Mouse (Mus musculus): ENCODE data around the gene Mrps9.
"Not testable (repeated sequence)": the region's sequence is repeated elsewhere in the genome, so short reads cannot be mapped to it uniquely, and the experiment has no call there.

Gene Mrps9

DNA sequence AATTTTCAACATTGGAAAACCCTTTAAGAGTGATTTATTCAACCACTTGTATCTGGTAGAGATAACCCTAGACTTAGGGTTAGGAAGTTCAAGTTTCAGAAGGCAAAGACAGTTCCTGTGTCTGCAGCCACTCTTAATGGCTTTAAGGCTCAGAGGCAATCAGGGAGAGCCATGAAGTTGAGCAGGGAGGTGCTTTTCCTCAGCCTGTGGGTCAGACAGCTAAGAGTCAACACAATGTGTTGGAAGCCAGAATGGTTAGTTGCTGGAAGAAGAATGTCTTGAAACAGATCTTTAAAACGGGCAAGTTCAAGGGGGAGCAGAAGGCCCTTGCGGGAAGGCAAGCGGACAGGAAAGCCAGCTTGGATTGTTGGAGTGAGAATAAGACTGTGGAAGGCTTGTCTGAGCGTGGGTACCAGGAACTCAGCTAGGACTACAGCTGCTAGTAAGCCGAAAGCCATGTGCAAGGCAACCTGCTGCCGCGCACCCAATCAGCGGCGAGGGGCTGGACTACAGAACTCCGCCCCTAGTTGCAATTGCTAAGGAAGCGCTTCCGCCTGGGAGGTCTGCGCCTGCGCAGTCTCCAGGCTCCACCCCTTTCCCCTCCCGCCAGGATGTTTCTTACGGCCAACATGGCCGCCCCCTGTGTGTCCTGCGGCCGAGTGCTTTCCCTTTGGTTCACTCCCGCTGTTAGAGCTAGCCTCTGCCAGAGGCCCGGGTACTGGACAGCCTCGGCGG lies at the start of gene Mrps9:
Gene Mrps9, plus strand, starts transcription at position 571 of the 735 bp plus-strand sequence.
- DNase-seq (ENCODE audit: low spot score) = peak; percentile 96

DNA sequence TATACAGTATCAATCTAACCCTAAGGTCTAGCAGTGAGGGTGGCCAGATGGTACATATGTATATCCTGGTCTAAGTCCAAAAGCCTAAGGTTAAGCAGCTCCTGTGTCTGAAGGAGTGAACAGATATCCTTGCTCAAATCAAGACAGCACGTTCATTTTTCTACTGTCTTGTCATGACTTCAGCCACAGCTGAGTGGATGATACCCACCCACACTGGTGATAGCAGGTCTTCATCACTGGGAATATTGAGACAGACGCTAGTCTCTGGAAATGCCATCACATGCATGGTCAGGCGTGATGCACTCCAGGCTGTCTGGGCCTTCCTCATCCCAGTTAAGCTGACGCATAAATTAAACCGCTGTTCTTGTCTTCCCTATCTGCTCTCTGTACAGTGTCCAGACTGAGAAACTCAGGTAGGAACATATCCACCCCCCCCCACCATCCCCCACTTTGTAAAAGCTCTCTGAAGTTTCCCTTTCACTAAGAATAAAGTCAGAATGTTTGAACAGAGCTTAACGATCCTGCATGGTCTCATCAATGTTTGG lies 37.7 kb upstream of the Mrps9 start:
- DNase-seq (ENCODE audit: low spot score) = no peak

- DNase-seq (ENCODE audit: low spot score) = no peak
Observed at GRCm38 (mm10) chr1:42814798-42815619, 36.0 kb upstream of the Mrps9 start.

DNA sequence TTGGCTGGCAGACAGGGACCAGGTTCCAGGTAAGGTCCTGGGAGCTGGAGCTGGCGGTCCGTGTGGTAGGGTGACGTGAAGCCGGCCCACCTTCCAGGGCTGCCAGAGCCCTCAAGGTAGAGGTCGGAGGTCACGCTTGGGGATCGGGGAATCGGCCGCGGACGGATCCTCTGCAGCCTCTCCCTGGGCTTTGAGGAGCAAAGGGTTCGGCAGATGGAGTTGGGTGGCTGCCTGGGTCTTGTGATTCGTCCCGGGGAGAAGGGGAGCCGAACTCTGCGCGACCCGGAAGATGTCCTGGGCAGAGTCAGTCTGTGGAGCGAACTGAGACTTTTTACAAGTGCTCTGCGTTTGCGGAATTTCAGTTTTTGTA lies 350 bp downstream of the Mrps9 start:
- no peak for DNase-seq (ENCODE audit: low spot score)

DNA sequence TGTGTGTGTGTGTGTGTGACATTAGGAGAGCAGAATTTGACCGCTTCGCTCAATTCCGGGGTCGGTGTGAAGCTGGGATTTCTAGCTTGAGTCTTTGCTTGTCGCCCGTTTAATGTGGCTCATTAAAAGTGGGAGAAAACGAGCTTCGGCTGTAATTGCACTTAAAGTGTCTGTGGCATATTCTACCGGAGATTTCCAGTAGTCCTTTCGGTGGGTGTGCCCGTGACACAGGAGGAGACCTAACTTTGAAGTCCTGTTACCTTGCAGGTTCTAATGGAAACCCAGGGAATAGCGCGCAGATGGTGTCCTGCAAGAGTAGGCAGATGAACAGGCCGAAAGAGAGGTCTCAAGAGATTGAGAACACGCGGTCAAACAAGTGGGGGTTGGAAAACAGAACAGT lies 777 bp downstream of the Mrps9 start:
- no peak for DNase-seq (ENCODE audit: low spot score)

DNA sequence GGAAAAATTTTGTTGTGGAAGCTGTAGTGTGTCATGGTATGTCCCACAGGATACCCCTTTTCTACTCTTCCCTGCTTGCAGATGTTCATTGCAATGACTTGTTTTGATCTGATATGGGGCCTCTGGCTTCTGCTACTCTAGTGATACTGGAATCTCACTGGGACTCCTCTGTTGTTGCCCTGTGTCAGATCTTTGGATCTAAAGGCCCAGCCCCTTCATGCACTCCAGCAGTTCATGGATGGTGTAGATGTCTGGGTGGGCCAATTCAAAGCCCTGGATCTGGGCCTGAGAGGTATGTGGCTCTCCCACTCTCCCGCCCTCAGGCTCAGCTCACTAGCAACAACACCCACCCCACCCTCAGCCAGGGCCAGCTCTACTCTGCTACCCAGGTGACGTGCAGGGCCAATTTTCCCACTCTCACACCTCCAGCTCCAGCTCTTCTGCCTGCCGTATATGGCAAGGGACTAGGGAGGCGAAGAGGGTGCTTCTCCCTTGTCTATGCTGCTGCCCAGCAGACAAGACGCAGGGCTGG lies 13.8 kb downstream of the Mrps9 start:
- no peak for DNase-seq (ENCODE audit: low spot score)

GRCm38 (mm10) chr1:42865336-42865939 lies 14.4 kb downstream of the Mrps9 start:
- no peak for DNase-seq (ENCODE audit: low spot score)

- DNase-seq (ENCODE audit: low spot score) = no peak
Observed at GRCm38 (mm10) chr1:42865986-42866385, 15.0 kb downstream of the Mrps9 start.

DNA sequence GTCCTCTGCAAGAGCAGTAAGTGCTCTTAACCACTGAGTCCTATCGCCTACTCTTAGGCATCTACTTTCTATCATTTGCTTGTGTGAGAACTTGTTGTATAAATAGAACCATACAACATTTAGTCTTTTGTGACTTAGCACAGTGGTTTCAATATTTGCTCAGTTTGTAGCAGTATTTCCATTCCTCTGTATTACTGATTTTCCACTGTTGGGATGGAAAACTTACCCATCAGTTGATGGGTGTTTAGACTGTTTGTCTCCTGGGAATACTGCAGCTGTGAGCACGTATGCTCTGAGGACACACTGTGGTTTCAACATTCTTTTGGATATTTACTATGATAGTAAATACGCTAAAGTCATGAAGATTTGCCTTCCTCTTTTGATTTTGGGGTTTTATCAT lies 16.2 kb downstream of the Mrps9 start:
- DNase-seq (ENCODE audit: low spot score) = no peak

- DNase-seq (ENCODE audit: low spot score) = no peak
Observed at GRCm38 (mm10) chr1:42874174-42874573, 23.1 kb downstream of the Mrps9 start.

DNA sequence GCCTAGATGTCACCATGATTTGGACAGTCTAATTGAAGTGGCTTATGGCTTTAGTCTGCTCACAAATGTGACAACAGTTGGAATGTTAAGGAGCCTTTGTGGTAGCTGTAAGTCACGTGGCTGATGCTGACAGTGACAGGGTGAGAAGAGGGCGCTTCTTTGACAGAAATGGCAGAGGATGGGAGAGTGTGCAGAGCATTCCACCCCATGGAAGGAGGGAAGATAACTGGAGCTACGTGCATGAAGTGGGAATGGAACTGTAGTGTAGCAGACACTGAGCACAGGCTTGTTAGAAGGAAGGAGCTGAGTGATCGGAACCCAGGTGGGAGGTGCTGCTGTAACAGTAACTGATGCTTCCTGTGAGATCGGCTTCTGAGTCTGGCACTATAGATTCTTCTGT lies 24.2 kb downstream of the Mrps9 start:
- no peak for DNase-seq (ENCODE audit: low spot score)

DNA sequence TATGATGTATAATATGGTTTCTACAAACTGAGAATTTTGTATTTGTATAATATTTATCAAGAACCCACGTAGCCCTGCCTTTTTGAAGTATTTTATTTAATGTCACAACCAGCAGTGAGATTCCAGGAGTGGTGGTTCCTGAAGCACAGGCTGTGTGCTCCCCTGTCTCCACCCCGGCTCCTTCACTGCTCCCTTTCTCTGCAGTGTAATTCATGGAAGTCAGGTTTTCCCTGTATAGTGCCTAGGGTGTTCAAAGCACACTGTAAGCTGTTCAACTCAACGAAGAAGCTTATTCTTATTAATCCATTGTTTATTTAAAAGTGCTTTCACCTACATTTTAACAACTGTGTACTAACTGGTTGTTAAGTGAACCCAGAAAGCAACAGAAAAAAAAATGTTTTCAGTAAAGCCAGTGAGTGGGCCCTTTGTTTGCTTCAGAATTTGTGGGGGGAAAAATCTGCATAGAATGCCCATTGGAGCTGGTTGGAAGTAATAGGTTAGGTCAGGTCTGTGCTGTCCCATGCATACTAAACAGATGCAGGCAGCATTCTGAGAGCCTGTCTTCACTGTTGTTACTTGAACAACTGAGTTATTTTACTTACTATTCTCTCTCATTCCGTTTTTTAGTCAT lies 25.5 kb downstream of the Mrps9 start:
- no peak for DNase-seq (ENCODE audit: low spot score)

DNA sequence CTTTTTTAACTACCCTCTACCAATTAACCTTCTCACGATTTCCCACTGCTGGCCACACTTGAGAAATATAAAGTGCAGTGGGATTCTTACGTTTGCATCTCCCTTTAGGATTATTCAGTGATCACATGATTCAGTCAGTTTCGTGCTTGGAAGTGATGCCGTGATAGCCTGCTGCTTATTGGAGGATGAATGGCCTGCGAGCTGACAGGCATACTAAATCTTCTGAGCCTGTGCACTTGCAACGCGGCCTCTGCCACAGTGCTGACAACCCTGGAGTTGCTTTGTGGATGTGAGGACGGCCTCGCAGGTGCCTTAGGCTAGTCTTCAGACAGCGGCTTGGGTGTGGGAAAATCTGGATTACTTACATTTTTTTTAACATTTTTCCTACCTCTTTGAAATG lies 26.2 kb downstream of the Mrps9 start:
- DNase-seq (ENCODE audit: low spot score) = no peak

- DNase-seq (ENCODE audit: low spot score) = no peak
Observed at GRCm38 (mm10) chr1:42878851-42879250, 27.8 kb downstream of the Mrps9 start.

DNA sequence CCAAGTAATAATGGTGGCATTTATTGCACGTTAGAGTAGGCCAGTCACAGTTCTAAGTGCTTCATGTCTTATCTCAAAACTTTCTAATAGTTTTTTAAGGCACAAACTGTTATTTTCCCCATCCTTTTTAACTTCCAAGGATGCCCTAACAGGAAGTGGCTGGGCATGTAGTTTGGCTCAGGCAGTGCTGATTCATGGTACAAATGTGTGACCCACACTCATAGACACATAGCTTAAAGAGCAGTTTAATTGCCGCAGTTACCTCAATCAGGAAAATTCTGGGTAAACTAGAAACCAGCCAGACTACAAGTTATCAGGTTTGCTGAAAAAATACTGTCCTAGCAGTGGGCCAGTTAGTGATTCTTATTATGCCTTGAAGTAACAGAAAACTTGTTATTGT lies 31.2 kb downstream of the Mrps9 start:
- no peak for DNase-seq (ENCODE audit: low spot score)

- DNase-seq (ENCODE audit: low spot score) = not testable (repeated sequence)
Observed at GRCm38 (mm10) chr1:42883418-42883817, 32.4 kb downstream of the Mrps9 start.

DNA sequence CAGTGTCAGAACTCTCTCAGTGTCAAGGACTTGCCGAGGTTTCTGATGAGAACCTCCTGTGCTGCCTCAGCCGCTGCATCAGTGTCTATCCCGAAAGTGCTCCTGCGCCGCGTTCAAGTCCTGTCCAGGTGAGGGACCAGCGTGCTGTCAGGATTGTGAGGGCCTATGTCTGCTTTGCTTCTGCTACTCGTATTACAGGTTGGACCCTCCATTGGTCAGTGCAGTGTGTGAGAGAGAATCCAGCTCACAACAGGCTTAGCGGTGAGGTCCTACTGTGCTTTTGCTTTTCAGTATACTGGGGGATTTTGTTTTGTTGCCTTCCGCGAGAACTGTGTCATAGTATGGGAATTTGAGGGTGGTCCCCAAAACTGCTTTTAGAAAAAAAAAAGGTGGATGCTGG lies 36.8 kb downstream of the Mrps9 start:
- no peak for DNase-seq (ENCODE audit: low spot score)

- no peak for DNase-seq (ENCODE audit: low spot score)
Observed at GRCm38 (mm10) chr1:42888541-42889349, 37.7 kb downstream of the Mrps9 start.

DNA sequence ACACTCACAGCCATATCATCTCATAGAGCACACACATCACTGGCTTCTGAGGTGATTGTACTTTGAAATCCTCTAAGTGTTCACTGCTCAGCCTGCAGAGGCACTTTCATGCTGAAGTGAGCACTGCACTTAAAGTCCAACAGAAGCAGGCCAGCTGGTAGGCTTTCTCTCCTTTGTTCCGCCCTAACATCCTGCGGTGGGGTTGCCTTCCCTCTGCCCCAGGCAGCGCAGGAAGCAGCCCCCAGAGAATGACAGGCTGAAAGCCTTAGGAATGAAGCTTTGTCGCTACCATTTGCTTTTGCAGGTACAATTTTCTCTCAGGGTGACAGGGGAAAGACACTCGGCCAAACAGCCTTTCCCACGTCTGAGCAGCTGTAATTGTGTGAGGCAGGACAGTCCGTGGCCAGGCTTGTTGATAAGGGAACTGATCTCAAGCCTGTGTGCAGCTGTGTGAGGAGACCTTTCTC lies 38.4 kb downstream of the Mrps9 start:
- DNase-seq (ENCODE audit: low spot score) = no peak

GRCm38 (mm10) chr1:42894695-42895094 lies 43.7 kb downstream of the Mrps9 start:
- no peak for DNase-seq (ENCODE audit: low spot score)

GRCm38 (mm10) chr1:42905148-42905547 lies 54.1 kb downstream of the Mrps9 start:
- no peak for DNase-seq (ENCODE audit: low spot score)
